Mouse (Mus musculus) embryonic facial prominence, embryonic 10.5 days (tissue): ENCODE measurements around the gene Faap24. TPM values are rescaled to one million over a fixed set of nuclear protein-coding genes. Genes with fewer than 3 reads are reported as not detected.

Source experiments
- DNase-seq: peaks from one replicate; pipeline ENCODE4 v3.0.0-alpha.2; 2017; ENCODE audit warnings: low spot score
- H3K27ac ChIP-seq: fragments of 300-500 bp; sonication (generic); replicated peaks from 2 replicates; pipeline ENCODE4 v1.5.1; 2016; ENCODE audit warnings: mild to moderate bottlenecking
- H3K27me3 ChIP-seq: fragments of 300-500 bp; sonication (generic); replicated peaks from 2 replicates; pipeline ENCODE4 v1.6.1; 2016; ENCODE audit warnings: low read depth, mild to moderate bottlenecking; ENCODE audit not compliant: poor library complexity, severe bottlenecking
- H3K36me3 ChIP-seq: fragments of 300-500 bp; sonication (generic); replicated peaks from 2 replicates; pipeline ENCODE4 v1.6.1; 2016; ENCODE audit warnings: mild to moderate bottlenecking, moderate library complexity
- H3K4me1 ChIP-seq: fragments of 300-500 bp; sonication (generic); 2 replicates; pipeline ENCODE4 v1.6.1; 2016
- H3K4me3 ChIP-seq: fragments of 300-500 bp; sonication (generic); 2 replicates; pipeline ENCODE4 v1.5.1; 2016; ENCODE audit warnings: mild to moderate bottlenecking, moderate library complexity
- H3K9me3 ChIP-seq: fragments of 300-500 bp; sonication (generic); 2 replicates; pipeline ENCODE4 v1.6.1; 2016; ENCODE audit warnings: mild to moderate bottlenecking
- WGBS: fragments of 180-500 bp; shearing (Covaris S2); methylation state at CpG from one replicate; pipeline ENCODE4 v1.1.7; 2016; 5-methylcytosine and 5-hydroxymethylcytosine counted together
- polyA plus RNA-seq: library from polyadenylated mRNA; unstranded; fragments of >200 nt; fragmentation: Nextera tagmentation; extraction: Ambion mirVana; gene quantifications from 2 replicates; pipeline ENCODE4 v1.2.1, GENCODE M21; 2016

The Faap24 gene
- polyA plus RNA-seq, result 17.6 and 20.5 TPM in 2 replicates

DNA sequence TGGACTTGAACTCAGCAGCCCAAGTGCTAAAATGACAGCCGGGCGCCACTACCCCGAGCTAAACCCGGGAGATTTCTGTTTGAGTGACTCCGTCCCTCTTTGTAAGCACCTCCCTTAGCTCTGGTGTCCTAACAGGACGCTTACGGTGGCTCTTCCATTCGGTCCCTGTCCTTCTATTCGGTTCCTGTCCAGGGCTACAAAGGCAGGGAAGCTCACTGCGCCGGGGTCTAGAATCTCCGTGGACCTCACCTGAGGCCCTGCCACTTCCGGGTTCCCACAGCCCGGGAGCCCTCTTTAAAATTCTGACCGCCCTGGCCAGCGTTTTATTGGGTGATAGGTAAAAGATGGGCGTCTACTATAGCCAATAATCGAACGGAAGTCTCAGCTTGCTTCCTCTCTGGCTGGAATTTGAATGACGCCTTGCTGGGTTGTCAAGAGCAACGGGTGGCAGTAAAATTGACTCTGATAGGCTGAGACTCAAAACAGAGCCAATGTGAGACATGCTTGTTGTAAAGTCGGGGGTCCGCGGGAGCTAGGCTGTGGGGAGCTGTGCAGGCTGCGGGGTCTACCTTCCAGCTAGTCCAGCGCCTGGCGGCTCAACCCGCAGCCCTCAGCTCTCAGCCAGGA is at the start of gene Faap24, which contains the start of gene Cep89:
Faap24 (minus strand) TSS at position 295 of the 627 bp plus-strand sequence.
Cep89 (plus strand) TSS at position 494 of the 627 bp plus-strand sequence.
- DNase-seq, result peak; percentile 97
- Histone ChIP-seq H3K4me3 (peak within 1 kb of the TSS; percentile 67), H3K27me3 (no peaks in the 10 kb centered on the region), H3K4me1 (peaks cover 20% of the 10 kb centered on the region), H3K27ac (peak within 1 kb of the TSS; percentile 84), H3K9me3 (no peaks in the 10 kb centered on the region), H3K36me3 (peaks cover 66% of the 10 kb centered on the region)
- under 1% methylated on average over 28 of the region's 28 CpGs for WGBS

DNA sequence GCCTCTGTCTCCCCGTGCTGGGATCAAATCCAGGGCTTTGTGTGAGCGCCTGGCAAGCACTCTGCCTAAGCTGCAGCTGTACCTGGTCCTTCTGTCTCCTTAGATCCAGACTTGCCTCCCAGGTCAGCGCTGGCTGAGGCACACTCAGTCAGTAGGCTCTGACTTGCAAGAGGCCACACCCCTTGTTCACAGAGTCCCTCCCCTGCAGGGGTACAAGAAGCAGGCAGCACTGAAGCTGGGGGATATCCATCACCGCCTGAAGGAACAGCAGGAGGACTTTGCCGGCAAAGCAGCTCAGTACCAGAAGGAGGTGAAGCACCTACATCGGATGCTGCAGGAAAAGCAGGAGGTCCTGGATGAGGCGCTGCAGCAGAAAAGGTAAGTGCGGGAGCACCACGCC is 38.6 kb upstream of the Faap24 start:
- Histone ChIP-seq H3K9me3 (no peaks in the 10 kb centered on the region), H3K4me1 (no peaks in the 10 kb centered on the region), H3K4me3 (no peak overlapping the region), H3K27me3 (no peaks in the 10 kb centered on the region), H3K27ac (no peak overlapping the region), H3K36me3 (peaks cover 95% of the 10 kb centered on the region)
- no peak for DNase-seq
- 83% methylated on average over 9 of the region's 9 CpGs for WGBS

DNA sequence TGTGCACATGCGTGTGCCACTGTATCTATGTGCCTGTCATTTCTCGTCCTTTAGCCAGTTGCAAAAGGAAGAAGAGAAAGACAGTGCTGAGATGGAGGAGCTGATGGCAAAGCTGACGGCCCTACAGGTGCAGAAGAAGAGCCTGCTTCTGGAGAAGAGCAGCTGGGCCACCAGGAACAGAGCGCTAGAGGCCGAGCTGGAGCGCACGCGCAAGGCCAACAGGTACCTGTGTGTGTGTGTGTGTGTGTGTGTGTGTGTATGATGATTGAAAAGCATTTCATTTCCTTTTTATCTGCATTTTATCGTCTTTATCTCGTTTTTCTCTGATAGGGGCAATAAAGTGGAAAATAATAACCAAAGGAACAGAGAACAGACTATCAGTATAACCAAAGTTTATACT is 31.5 kb upstream of the Faap24 start:
- Histone ChIP-seq H3K36me3 (peaks cover 91% of the 10 kb centered on the region), H3K4me1 (no peaks in the 10 kb centered on the region), H3K9me3 (no peaks in the 10 kb centered on the region), H3K4me3 (no peak overlapping the region), H3K27ac (no peak overlapping the region), H3K27me3 (no peaks in the 10 kb centered on the region)
- WGBS, result 94% methylated on average over 10 of the region's 10 CpGs
- DNase-seq, result no peak

GRCm38 (mm10) chr7:35423071-35423470 is 26.4 kb upstream of the Faap24 start:
- Histone ChIP-seq H3K9me3 (no peaks in the 10 kb centered on the region), H3K36me3 (peaks cover 93% of the 10 kb centered on the region), H3K4me1 (no peaks in the 10 kb centered on the region), H3K27me3 (no peaks in the 10 kb centered on the region), H3K27ac (no peak overlapping the region), H3K4me3 (no peak overlapping the region)
- WGBS, result 91% methylated on average over 10 of the region's 10 CpGs
- DNase-seq, result no peak

DNA sequence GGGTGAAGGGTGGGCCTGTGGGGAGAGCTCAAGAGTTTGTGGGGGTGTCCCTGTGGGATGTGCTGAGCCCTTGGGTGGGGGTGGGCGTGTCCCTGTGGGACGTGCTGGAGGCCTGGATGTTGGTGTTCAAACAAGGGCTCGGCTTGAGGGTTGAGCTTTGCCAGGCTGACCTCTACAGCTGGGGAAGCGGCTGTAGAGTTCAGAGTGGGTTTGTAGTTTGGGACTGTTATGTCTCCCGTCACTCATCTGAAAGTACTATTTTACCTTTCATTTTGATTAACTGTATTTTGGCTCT is 20.0 kb upstream of the Faap24 start:
- Histone ChIP-seq H3K9me3 (no peaks in the 10 kb centered on the region), H3K27ac (no peak overlapping the region), H3K27me3 (no peaks in the 10 kb centered on the region), H3K36me3 (peaks cover 95% of the 10 kb centered on the region), H3K4me3 (no peak overlapping the region), H3K4me1 (peaks cover 4% of the 10 kb centered on the region)
- no peak for DNase-seq
- WGBS, result 91% methylated on average over 5 of the region's 5 CpGs

DNA sequence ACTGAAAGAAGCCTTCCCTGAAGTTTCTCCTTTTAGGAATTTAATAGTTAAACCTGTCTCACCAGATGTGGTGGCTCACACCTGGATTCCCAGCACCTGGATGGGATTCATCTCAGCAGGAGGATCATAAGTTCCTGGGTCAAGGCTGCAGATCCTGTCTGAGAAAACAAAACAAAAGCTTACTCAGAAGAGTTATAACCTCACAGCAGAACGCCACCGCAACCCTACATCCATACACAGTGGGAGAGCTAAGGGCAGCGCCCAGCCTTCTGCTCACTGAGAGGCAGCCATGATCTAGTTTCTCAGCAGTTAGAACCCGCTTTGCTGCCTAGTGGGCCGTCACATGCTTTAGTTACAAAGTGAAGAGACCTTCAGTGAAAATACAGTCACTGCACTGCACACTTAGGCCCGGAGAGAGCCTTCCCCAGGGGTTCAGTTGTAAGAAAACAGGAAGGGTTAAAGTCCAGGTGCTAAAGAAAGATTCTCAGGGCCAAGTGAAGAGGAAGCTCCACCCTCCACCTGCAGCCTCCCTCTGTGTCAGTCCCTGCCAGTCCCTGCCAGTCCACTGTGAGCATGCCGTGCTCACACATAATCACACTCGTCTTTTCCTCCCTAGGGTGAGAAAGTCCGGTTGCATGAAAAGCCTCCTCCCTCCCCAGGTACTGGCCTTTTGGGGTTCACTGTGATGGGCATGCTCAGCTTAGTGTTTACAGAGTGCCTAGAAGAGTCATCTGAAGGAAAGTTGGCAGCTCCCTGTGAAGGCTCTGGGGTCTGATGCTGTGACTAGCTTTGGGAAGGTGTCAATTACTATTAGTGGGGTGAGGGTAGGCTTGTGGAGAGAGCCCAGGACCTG is 19.4 kb upstream of the Faap24 start:
- Histone ChIP-seq H3K36me3 (peaks cover 95% of the 10 kb centered on the region), H3K27ac (no peak overlapping the region), H3K9me3 (no peaks in the 10 kb centered on the region), H3K4me3 (no peak overlapping the region), H3K27me3 (no peaks in the 10 kb centered on the region), H3K4me1 (peaks cover 4% of the 10 kb centered on the region)
- DNase-seq, result no peak
- 86% methylated on average over 9 of the region's 9 CpGs for WGBS

DNA sequence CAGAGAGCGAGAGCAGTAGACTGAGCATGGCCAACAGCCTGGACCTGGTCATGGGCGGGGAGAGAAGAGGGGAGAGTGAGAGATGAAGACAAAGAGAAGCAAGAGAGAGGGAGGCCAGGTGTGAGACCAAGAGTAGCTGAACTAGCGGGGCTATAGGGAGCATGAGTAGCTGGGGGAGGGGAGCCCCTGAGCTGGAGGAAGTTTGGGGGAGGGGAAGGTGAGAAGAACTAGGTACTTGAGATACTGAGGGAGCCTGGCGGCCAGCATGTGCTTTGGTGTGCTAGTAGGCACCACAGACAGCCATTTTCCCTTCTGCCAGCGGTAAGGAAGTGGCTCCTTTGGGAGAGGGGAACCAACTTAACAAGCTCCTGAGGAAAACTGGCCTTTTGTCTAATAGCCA is 18.6 kb upstream of the Faap24 start:
- H3K27me3 ChIP-seq, result no peaks in the 10 kb centered on the region
- H3K4me1 ChIP-seq, result peaks cover 4% of the 10 kb centered on the region
- H3K36me3 ChIP-seq, result peaks cover 95% of the 10 kb centered on the region
- H3K27ac ChIP-seq, result peak overlapping the region; percentile 35
- DNase-seq, result no peak
- H3K9me3 ChIP-seq, result no peaks in the 10 kb centered on the region
- no peak overlapping the region for H3K4me3 ChIP-seq
- WGBS, result 73% methylated on average over 5 of the region's 5 CpGs

DNA sequence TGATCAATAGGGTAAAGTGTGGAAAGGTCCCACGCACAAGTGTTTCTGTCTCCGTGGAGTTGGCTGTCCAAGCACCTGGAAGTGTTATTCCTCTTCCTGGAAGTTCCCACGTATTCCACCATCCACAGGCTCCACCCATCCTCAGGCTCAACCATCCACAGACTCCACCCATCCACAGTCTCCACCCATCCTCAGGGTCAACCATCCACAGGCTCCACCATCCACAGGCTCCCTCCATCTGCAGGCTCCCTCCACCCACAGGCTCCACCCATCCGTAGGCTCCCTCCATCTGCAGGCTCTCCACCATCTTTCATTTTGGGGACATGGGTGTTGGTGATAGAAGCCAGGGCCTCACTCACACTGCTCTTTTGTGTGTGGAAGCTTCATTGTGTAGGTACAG is 4.5 kb upstream of the Faap24 start:
- no peak overlapping the region for H3K4me3 ChIP-seq
- no peaks in the 10 kb centered on the region for H3K27me3 ChIP-seq
- peaks cover 83% of the 10 kb centered on the region for H3K36me3 ChIP-seq
- no peak overlapping the region for H3K27ac ChIP-seq
- H3K4me1 ChIP-seq, result peaks cover 12% of the 10 kb centered on the region
- no peak for DNase-seq
- no peaks in the 10 kb centered on the region for H3K9me3 ChIP-seq
- WGBS, result 89% methylated on average over 4 of the region's 4 CpGs

GRCm38 (mm10) chr7:35395734-35396456 is 741 bp downstream of the Faap24 start:
- peak overlapping the region; percentile 67 for H3K4me3 ChIP-seq
- H3K27me3 ChIP-seq, result no peaks in the 10 kb centered on the region
- no peaks in the 10 kb centered on the region for H3K9me3 ChIP-seq
- WGBS, result 14% methylated on average over 17 of the region's 17 CpGs
- DNase-seq, result peak; percentile 24
- H3K4me1 ChIP-seq, result peaks cover 20% of the 10 kb centered on the region
- H3K27ac ChIP-seq, result peak overlapping the region; percentile 75; the same call in 1 of the 2 replicates
- peaks cover 59% of the 10 kb centered on the region for H3K36me3 ChIP-seq

DNA sequence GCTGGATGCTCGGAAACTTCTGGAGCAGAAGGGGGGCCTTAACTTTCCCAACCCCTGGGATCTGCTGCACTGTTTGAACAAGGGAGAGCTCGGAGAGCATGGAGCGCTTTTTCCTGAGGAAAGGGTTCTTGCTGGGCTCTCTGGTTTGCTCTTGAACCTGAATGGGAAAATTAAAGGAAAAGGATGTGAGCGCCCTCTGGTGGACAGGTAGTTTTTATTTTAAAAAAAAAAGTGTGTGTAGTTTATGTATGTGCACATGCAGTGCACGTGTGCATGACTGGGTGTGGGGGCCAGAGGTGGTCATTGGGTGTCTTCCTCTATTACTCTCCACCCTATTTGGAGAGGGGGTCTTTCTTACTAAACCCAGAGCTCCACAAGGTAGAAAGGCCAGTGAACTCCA is 3.7 kb downstream of the Faap24 start:
- no peak for DNase-seq
- no peaks in the 10 kb centered on the region for H3K27me3 ChIP-seq
- no peak overlapping the region for H3K4me3 ChIP-seq
- peaks cover 29% of the 10 kb centered on the region for H3K36me3 ChIP-seq
- H3K27ac ChIP-seq, result no peak overlapping the region
- no peaks in the 10 kb centered on the region for H3K9me3 ChIP-seq
- 59% methylated on average over 5 of the region's 5 CpGs for WGBS
- H3K4me1 ChIP-seq, result peaks cover 24% of the 10 kb centered on the region

GRCm38 (mm10) chr7:35388694-35389093 is 7.9 kb downstream of the Faap24 start:
- peaks cover 15% of the 10 kb centered on the region for H3K36me3 ChIP-seq
- no peaks in the 10 kb centered on the region for H3K27me3 ChIP-seq
- no peak overlapping the region for H3K4me3 ChIP-seq
- no peaks in the 10 kb centered on the region for H3K9me3 ChIP-seq
- peaks cover 8% of the 10 kb centered on the region for H3K4me1 ChIP-seq
- no peak for DNase-seq
- WGBS, result 68% methylated on average over 6 of the region's 6 CpGs
- no peak overlapping the region for H3K27ac ChIP-seq

DNA sequence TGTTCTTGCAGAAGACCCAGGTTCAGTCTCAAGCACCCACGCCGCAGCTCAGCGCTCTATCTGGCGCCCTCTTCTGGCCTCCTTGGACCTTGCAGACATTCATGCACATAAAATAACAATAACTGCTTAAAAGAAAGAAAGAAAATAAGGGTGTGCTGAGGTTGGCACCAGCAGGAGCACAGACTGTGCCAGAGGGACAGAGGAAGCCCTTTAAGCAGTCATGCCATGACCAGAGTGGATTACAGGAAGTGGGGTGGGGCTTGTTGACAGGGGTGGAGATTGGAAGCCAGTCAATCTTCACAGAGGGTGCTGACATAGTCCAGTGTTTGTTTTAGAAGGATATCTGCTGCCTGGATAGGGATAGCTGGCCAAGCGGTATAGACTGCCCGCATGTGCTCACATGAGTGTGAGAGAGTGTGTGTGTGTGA is 10.1 kb downstream of the Faap24 start:
- 57% methylated on average over 6 of the region's 6 CpGs for WGBS
- peaks cover 18% of the 10 kb centered on the region for H3K4me1 ChIP-seq
- no peaks in the 10 kb centered on the region for H3K27me3 ChIP-seq
- no peaks in the 10 kb centered on the region; the same call in 1 of the 2 replicates for H3K36me3 ChIP-seq
- no peaks in the 10 kb centered on the region for H3K9me3 ChIP-seq
- no peak for DNase-seq
- no peak overlapping the region for H3K27ac ChIP-seq
- H3K4me3 ChIP-seq, result no peak overlapping the region
